Mouse (Mus musculus) T-helper 1 cell (primary cell): ENCODE measurements around the gene Cdx2.

ENCODE experiments used
- in situ Hi-C: fragments of 300-600 bp; cut with MboI, MseI; formaldehyde crosslinking; loops from one replicate; pipeline ENCODE4 v1.15.1; 2025; ENCODE audit warnings: high pct_unique_total_duplicates

Cdx2 gene

GRCm38 (mm10) chr5:147260778-147261177, 46.3 kb downstream of the Cdx2 start:
- in situ Hi-C loops: no loop called here

- in situ Hi-C loops: no loop called here
Observed at GRCm38 (mm10) chr5:147260189-147260588, 46.9 kb downstream of the Cdx2 start.
